Mouse (Mus musculus) right cerebral cortex, adult 18-20 months (tissue): ENCODE measurements at regions not wholly inside any gene's neighbourhood (a gene's known extent, or its start where the extent isn't known, plus 50 kb on each side); places are given as distances from the start of the nearest gene placed in this dataset.
A peak's percentile ranks its signal among the peaks of the same experiment; 100 is the strongest.

Source experiments
- DNase-seq: peaks from one replicate; pipeline ENCODE4 v3.0.0; 2022; ENCODE audit warnings: mixed read lengths

- no peak for DNase-seq
These were observed 574.6 kb downstream of the Stpg2 start for GRCm38 (mm10) chr3:139780054-139780453.

- no peak for DNase-seq
These were observed 577.9 kb downstream of the Stpg2 start for GRCm38 (mm10) chr3:139783406-139783805.

- no peak for DNase-seq
These were observed 581.0 kb downstream of the Stpg2 start for GRCm38 (mm10) chr3:139786510-139786909.

- no peak for DNase-seq
These were observed 583.4 kb downstream of the Stpg2 start for GRCm38 (mm10) chr3:139788854-139789253.

GRCm38 (mm10) chr3:139796685-139797084, 591.2 kb downstream of the Stpg2 start:
- DNase-seq: no peak

DNA sequence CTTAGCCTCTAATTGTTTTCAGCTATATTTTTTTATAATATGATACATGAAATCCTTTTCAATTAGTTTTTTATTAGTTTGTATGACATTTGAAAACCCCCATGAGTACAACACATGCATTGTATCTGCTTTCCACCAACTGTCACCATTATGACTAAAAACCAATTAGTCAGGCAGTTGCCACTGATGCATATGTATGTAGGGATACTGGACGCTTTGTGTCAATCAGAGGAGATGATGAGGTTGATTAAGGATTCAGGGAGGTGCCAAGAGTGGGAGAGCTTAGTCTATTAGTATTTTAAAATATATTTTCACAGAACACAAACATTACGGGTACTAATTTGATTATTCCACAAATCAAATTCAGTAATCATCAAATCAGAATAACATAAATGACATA, 593.6 kb downstream of the Stpg2 start:
- no peak for DNase-seq

GRCm38 (mm10) chr3:139802716-139803710, 597.5 kb downstream of the Stpg2 start:
- DNase-seq: peak; percentile 14

- DNase-seq: no peak
These were observed 622.5 kb downstream of the Stpg2 start for GRCm38 (mm10) chr3:139828014-139828413.

DNA sequence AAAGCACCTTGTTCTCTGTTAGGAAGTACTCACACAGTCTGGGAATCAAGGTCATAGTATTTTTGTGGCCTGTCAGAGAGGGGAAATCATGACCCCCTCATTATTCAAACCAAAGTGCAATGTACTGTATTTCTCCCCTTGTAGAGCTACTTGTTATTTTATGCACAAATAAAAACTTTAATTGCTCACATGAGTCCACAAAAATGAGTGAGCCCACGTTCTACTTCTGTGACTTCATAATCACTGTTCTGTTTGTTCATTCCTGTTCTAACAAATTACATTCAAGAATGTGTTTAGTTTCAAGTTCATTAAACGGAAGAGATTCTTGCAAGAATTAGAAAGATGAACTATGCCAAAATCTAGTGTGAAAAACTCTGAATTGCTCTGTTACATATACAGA, 623.1 kb downstream of the Stpg2 start:
- DNase-seq: no peak

DNA sequence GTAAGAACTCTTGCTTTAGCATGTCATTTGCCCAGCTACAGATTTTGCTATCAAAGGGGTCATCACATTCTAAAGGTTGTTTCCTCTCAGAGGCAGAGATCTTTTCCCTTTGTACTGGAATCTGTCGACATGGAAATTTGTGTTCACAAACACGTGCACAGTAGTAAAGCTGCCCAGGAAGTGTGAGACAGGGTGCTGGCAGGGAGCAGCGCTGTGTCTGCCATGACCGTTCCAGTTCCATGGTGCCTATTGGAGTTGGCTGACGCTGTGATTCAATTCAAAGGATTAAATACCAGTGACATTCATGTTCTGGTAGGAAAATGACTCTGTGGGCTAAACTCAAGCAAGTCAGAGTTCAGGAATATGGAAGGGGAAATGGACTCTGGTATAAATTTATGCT, 627.1 kb downstream of the Stpg2 start:
- no peak for DNase-seq

- DNase-seq: no peak
These were observed 636.5 kb downstream of the Stpg2 start for GRCm38 (mm10) chr3:139842015-139842414.

DNA sequence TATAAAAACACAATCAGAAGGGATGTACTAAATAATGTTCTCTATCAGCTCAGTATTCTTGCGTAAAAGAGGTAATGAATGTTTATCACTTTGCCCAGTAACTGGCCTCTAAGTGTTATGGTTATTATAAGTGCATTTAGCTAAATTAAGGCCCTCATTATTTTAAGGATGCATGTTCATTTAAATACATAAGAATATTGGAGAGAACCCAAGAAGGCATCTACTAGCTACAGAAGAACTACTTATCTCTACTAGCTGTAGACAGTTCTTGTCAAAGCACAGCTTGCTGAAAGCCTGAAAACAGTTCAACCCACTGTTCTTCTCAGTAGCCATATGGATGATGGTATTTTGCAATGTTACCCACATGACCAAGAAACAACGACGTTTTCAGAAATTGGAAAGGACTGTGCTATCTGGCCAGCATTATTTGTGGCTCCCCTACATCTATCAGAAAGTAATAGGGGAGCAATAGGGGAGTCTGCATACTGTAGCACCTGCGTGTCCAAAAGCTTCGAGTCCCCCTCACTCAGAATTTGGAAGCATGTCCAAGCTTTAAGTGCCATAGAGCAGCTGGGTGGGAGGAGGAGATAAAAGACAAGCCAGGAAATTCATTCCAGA, 637.6 kb downstream of the Stpg2 start:
- no peak for DNase-seq

DNA sequence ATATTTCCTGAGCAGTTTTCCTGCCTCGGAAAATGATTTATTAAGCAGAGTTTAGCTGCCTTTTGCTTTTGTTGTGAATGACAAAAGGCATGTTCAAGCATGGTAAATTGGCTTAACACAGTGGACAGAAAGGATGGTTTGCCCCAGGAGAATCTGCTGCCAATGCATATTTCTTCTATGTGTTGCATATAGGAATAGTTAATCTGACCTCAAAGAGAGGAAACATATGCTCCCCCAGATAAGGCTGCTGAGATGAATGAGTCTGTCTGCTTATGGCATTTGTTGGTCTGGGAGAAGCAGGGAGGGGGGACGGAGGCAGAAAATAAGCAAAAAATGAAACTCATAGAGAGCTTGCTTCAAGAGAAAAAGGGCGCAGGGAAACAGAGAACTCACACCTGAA, 638.9 kb downstream of the Stpg2 start:
- no peak for DNase-seq

GRCm38 (mm10) chr3:139847826-139848225, 642.3 kb downstream of the Stpg2 start:
- no peak for DNase-seq

GRCm38 (mm10) chr3:139859966-139860635, 654.6 kb downstream of the Stpg2 start:
- no peak for DNase-seq

- DNase-seq: no peak
These were observed 655.4 kb downstream of the Stpg2 start for GRCm38 (mm10) chr3:139860831-139861371.

- no peak for DNase-seq
These were observed 660.8 kb downstream of the Stpg2 start for GRCm38 (mm10) chr3:139866329-139866728.

GRCm38 (mm10) chr3:139867030-139867429, 661.5 kb downstream of the Stpg2 start:
- no peak for DNase-seq

GRCm38 (mm10) chr3:139867499-139867898, 662.0 kb downstream of the Stpg2 start:
- DNase-seq: no peak

GRCm38 (mm10) chr3:139869779-139870178, 664.3 kb downstream of the Stpg2 start:
- DNase-seq: no peak

DNA sequence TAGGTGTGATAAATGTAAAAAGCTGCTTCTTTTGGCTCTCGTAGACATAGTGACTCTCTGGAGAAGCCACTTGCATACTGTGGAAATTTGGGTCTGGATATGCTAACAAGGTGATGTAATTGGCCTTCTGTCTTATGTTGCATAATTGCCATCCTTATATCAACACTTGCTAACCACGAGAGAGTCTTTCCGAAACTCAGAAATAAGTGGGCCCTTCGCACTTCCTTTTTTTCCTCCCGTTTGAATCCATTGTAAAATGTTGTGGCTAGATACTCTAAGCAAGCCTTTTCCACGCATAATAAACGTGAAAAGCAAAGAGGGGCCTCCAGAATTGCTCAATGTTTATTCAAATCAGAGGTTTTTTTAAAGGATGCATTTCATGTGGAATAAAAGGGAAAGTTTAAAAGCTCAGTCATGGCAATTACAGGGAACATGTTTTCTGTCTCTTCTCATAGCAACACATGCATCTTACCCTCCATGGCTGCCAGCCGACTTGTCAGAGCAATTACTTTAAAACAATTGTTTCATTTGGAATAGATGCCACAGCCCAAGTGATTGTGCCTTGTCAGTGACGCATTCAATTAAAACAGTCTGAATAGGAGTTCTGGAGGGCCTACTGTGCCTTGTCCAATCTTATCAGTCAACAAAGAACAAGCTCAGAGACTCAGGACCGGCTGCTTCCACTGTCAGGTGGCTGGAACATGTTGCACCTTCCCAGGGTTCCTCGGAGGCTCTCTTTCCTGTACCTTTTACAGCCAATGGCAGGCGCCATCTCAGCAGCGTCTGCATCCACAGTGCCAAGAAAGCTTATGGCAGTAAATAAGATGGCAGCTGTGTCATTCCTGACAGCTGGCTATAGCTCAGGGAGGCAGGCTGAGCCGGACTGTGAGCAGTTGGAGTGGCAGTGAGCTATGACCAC, 680.7 kb downstream of the Stpg2 start:
- DNase-seq: peak; percentile 3

DNA sequence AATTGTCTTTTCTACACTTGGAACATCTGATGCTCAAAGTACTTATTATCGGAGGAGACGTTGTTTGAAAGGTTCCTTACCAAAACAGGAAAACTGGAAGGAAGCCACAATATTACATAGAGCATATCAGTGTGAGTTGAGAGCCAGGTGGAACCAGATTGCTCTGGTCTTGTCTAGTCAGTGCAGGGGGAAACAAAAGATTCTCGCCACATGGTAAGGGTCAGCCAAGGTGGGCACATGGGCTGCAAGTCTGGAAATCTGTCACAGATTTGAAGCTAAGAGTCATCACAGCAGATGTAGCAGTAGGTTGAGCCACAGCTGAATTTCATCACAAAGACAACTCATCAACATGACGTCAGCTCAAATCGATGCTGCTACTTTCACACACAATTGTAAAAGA, 681.8 kb downstream of the Stpg2 start:
- no peak for DNase-seq
